Mouse (Mus musculus): ENCODE data around the gene Zdhhc8.

GRCm38 (mm10) chr16:18227897-18228422 is 7.0 kb downstream of the Zdhhc8 start:
- TF ChIP-seq CTCF (IDR thresholded peaks at IDR 0.05; ENCODE audit: low read depth) (no peak), EP300 (IDR thresholded peaks at IDR 0.05; ENCODE audit: low read depth) (no peak)
